Mouse (Mus musculus) liver, embryonic 16.5 days (tissue): ENCODE measurements around the gene Tyro3. TPM values are rescaled to one million over a fixed set of nuclear protein-coding genes. Genes with fewer than 3 reads are reported as not detected.

Source experiments
- ATAC-seq: fragments of 200-750 bp; cut with Nextera tagmentation; 2 replicates; pipeline ENCODE4 v1.8.0; 2017; ENCODE audit warnings: low read depth, mild to moderate bottlenecking, moderate number of reproducible peaks, moderate library complexity
- H3K27ac ChIP-seq: fragments of 300-500 bp; sonication (generic); 2 replicates; pipeline ENCODE4 v1.5.1; 2014; ENCODE audit warnings: mild to moderate bottlenecking, low read length
- H3K27me3 ChIP-seq: fragments of 300-500 bp; sonication (generic); 2 replicates; pipeline ENCODE4 v1.6.1; 2014; ENCODE audit warnings: low read depth, low read length, mixed read lengths; ENCODE audit not compliant: control insufficient read depth, insufficient read depth
- H3K36me3 ChIP-seq: fragments of 300-500 bp; sonication (generic); 2 replicates; pipeline ENCODE4 v1.6.1; 2014; ENCODE audit warnings: mild to moderate bottlenecking; ENCODE audit not compliant: control insufficient read depth, insufficient read depth
- H3K4me1 ChIP-seq: fragments of 300-500 bp; sonication (generic); 2 replicates; pipeline ENCODE4 v1.6.1; 2014; ENCODE audit warnings: low read depth, low read length, mixed read lengths; ENCODE audit not compliant: control insufficient read depth
- H3K4me2 ChIP-seq: fragments of 300-500 bp; sonication (generic); 2 replicates; pipeline ENCODE4 v1.6.1; 2014; ENCODE audit warnings: low read depth, low read length, mixed read lengths
- H3K4me3 ChIP-seq: fragments of 300-500 bp; sonication (generic); 2 replicates; pipeline ENCODE4 v1.5.1; 2014; ENCODE audit warnings: low read depth, mild to moderate bottlenecking, low read length
- H3K9ac ChIP-seq: fragments of 300-500 bp; sonication (generic); 2 replicates; pipeline ENCODE4 v1.6.1; 2014; ENCODE audit warnings: low read depth, low read length
- H3K9me3 ChIP-seq: fragments of 300-500 bp; sonication (generic); replicated peaks from 2 replicates; pipeline ENCODE4 v1.6.1; 2016; ENCODE audit warnings: low read length; ENCODE audit not compliant: control insufficient read depth
- WGBS: fragments of 180-500 bp; shearing (Covaris S2); extraction: QIAGEN DNeasy Blood & Tissue Kit; methylation state at CpG from one replicate; pipeline ENCODE4 v1.1.7; 2014; ENCODE audit not compliant: insufficient replicate concordance; 5-methylcytosine and 5-hydroxymethylcytosine counted together
- polyA plus RNA-seq: library from polyadenylated mRNA; unstranded; fragments of >200 nt; fragmentation: Nextera tagmentation; extraction: Ambion mirVana; gene quantifications from 2 replicates; pipeline ENCODE4 v1.2.1, GENCODE M21; 2015

The Tyro3 gene
- polyA plus RNA-seq, 1 experiment from 2014 or later: 1.1 TPM

GRCm38 (mm10) chr2:119838363-119839156 is 41.0 kb downstream of the Tyro3 start:
- no peaks in the 10 kb centered on the region for H3K4me1 ChIP-seq
- H3K9me3 ChIP-seq: no peaks in the 10 kb centered on the region
- H3K27me3 ChIP-seq: no peaks in the 10 kb centered on the region
- no peak overlapping the region for H3K4me2 ChIP-seq
- no peak overlapping the region for H3K9ac ChIP-seq
- ATAC-seq: no peak
- H3K36me3 ChIP-seq: no peaks in the 10 kb centered on the region
- 59% methylated on average over 11 of the region's 11 CpGs for WGBS
- H3K4me3 ChIP-seq: no peak overlapping the region
- no peak overlapping the region for H3K27ac ChIP-seq

DNA sequence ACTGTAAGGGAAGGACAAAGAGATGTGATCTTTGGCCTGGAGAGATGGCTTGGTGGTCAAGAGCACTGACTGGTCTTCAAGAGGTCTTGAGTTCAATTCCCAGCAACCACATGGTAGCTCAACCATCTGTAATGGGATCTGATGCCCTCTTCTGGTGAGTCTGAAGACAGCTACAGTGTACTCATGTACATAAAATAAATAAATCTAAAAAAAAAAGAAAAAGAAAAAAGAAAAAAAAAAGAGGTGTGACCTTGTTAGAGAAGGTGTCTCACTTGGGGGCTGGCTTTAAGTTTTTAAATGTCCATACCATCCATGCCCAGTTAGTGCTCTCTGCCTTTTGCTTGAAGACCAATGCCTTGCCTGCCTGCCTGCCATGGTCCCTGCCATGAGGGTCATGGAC is 42.5 kb downstream of the Tyro3 start:
- Histone ChIP-seq H3K36me3 (no peaks in the 10 kb centered on the region), H3K9ac (no peak overlapping the region), H3K4me2 (no peak overlapping the region), H3K9me3 (no peaks in the 10 kb centered on the region), H3K4me1 (no peaks in the 10 kb centered on the region), H3K4me3 (no peak overlapping the region), H3K27ac (no peak overlapping the region), H3K27me3 (no peaks in the 10 kb centered on the region)
- no peak for ATAC-seq

GRCm38 (mm10) chr2:119842000-119842399 is 44.5 kb downstream of the Tyro3 start:
- no peak overlapping the region for H3K27ac ChIP-seq
- 56% methylated on average over 6 of the region's 6 CpGs for WGBS
- no peaks in the 10 kb centered on the region for H3K4me1 ChIP-seq
- H3K9ac ChIP-seq: no peak overlapping the region
- no peak for ATAC-seq
- H3K27me3 ChIP-seq: no peaks in the 10 kb centered on the region
- H3K4me3 ChIP-seq: no peak overlapping the region
- H3K9me3 ChIP-seq: no peaks in the 10 kb centered on the region
- no peak overlapping the region for H3K4me2 ChIP-seq
- no peaks in the 10 kb centered on the region for H3K36me3 ChIP-seq

GRCm38 (mm10) chr2:119843526-119843925 is 46.0 kb downstream of the Tyro3 start:
- Histone ChIP-seq H3K9me3 (no peaks in the 10 kb centered on the region), H3K27ac (no peak overlapping the region), H3K4me1 (no peaks in the 10 kb centered on the region), H3K27me3 (no peaks in the 10 kb centered on the region), H3K9ac (no peak overlapping the region), H3K4me3 (no peak overlapping the region), H3K4me2 (no peak overlapping the region), H3K36me3 (no peaks in the 10 kb centered on the region)
- ATAC-seq: no peak
- 77% methylated on average over 4 of the region's 4 CpGs for WGBS

GRCm38 (mm10) chr2:119845882-119846546 is 48.5 kb downstream of the Tyro3 start:
- no peak for ATAC-seq
- Histone ChIP-seq H3K9me3 (no peaks in the 10 kb centered on the region), H3K9ac (no peak overlapping the region), H3K36me3 (no peaks in the 10 kb centered on the region), H3K4me1 (no peaks in the 10 kb centered on the region), H3K27me3 (no peaks in the 10 kb centered on the region), H3K4me2 (no peak overlapping the region), H3K4me3 (no peak overlapping the region), H3K27ac (no peak overlapping the region)
- 38% methylated on average over 2 of the region's 2 CpGs for WGBS

DNA sequence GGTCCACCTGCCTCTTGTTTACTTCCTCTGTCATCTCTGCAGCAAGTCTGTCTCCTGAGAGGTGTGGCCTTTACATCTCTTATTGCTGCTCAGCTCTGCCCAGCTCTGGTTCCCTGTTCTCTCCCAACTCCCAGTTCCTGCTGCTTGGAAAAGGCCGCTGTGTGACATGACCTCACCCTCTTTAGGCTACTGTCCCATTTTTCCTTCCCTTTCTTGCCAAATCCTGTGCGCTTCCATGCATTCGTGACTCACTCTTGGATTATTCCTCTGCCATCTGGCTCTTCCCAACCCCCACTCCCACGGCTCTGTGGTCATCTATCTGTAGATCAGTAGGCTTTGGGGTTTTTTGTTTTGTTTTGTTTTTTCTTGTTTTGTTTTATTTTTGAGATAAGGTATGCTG is 49.4 kb downstream of the Tyro3 start:
- WGBS: 63% methylated on average over 4 of the region's 4 CpGs
- ATAC-seq: no peak

GRCm38 (mm10) chr2:119853811-119854210 is 56.3 kb downstream of the Tyro3 start:
- no peaks in the 10 kb centered on the region for H3K9me3 ChIP-seq
- H3K4me2 ChIP-seq: no peak overlapping the region
- H3K4me3 ChIP-seq: no peak overlapping the region
- no peaks in the 10 kb centered on the region for H3K27me3 ChIP-seq
- no peak for ATAC-seq
- no peak overlapping the region for H3K9ac ChIP-seq
- WGBS: 64% methylated on average over 4 of the region's 4 CpGs
- no peaks in the 10 kb centered on the region for H3K36me3 ChIP-seq
- H3K27ac ChIP-seq: no peak overlapping the region
- no peaks in the 10 kb centered on the region for H3K4me1 ChIP-seq

More for the DNA sequence above, 49.4 kb downstream of the Tyro3 start:
- Histone ChIP-seq H3K4me2 (no peak overlapping the region), H3K27ac (no peak overlapping the region), H3K4me3 (no peak overlapping the region), H3K9me3 (no peaks in the 10 kb centered on the region), H3K9ac (no peak overlapping the region), H3K27me3 (no peaks in the 10 kb centered on the region), H3K4me1 (no peaks in the 10 kb centered on the region), H3K36me3 (no peaks in the 10 kb centered on the region)

GRCm38 (mm10) chr2:119855310-119855850 is 57.8 kb downstream of the Tyro3 start:
- Histone ChIP-seq H3K4me2 (no peak overlapping the region), H3K9me3 (no peaks in the 10 kb centered on the region), H3K4me1 (no peaks in the 10 kb centered on the region), H3K9ac (no peak overlapping the region), H3K4me3 (no peak overlapping the region), H3K36me3 (no peaks in the 10 kb centered on the region), H3K27me3 (no peaks in the 10 kb centered on the region), H3K27ac (no peak overlapping the region)
- no peak for ATAC-seq
- WGBS: 44% methylated on average over 6 of the region's 6 CpGs

GRCm38 (mm10) chr2:119857341-119857740 is 59.8 kb downstream of the Tyro3 start:
- Histone ChIP-seq H3K27me3 (no peaks in the 10 kb centered on the region), H3K9me3 (no peaks in the 10 kb centered on the region), H3K4me3 (no peak overlapping the region), H3K4me1 (no peaks in the 10 kb centered on the region), H3K27ac (no peak overlapping the region), H3K9ac (no peak overlapping the region), H3K36me3 (no peaks in the 10 kb centered on the region), H3K4me2 (no peak overlapping the region)
- ATAC-seq: no peak
- 51% methylated on average over 2 of the region's 2 CpGs for WGBS
